Mouse (Mus musculus): ENCODE data around the gene Ppp2r1b.

DNA sequence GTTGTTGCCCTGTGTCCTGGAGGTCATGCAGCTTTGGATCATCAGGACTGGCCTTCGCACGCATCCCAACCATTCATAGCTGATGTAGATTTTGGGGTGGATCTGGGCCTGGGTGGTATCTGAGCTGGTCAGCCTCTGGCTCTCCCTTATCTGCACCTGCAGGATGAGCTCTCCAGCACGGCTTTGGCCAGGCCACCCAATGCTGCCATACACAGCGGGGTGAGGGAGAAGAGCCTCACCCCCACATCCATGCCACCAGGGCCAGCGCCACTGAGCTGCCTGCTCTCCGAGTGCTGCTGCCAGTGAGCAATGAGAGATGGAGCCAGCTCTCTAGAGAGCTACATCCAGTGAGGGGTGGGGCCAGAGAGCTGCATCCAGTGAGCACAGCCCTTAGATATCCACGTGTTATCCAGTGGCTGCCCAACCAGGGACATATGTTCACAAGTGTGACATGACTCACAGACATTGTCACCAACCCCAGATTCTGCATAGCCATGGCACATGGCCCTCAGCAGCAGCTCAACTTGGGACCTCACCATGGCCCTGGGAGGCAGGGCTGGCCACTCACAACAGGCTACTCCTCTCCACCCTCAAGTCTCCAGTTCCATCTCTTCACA, 41.9 kb upstream of the Ppp2r1b start:
- TF ChIP-seq POLR2A (IDR thresholded peaks at IDR 0.05; ENCODE audit: insufficient read length, low read depth) (no peak), MAX (IDR thresholded peaks at IDR 0.05; ENCODE audit: low read depth) (no peak), CEBPB (IDR thresholded peaks at IDR 0.05; ENCODE audit: insufficient read depth, poor library complexity, severe bottlenecking) (no peak), TCF12 (IDR thresholded peaks at IDR 0.05; ENCODE audit: insufficient read depth, poor library complexity, severe bottlenecking) (no peak), MYOG (IDR thresholded peaks at IDR 0.05; ENCODE audit: control insufficient read depth in 1 of 3, insufficient read depth in 1 of 3, insufficient read length in 2 of 3, low read depth in 2 of 3) (no peak), E2F4 (IDR thresholded peaks at IDR 0.05; ENCODE audit: insufficient read depth) (no peak), TCF3 (IDR thresholded peaks at IDR 0.05; ENCODE audit: insufficient read length, low read depth) (no peak), POLR2AphosphoS2 (IDR thresholded peaks at IDR 0.05; ENCODE audit: insufficient read length, low read depth) (no peak), USF1 (IDR thresholded peaks at IDR 0.05; ENCODE audit: low read depth) (no peak), MYOD1 (IDR thresholded peaks at IDR 0.05; ENCODE audit: control insufficient read depth in 1 of 3, insufficient read length in 2 of 3, low read depth in 2 of 3) (no peak), SRF (IDR thresholded peaks at IDR 0.05; ENCODE audit: control insufficient read depth, insufficient read length, low read depth) (no peak), REST (IDR thresholded peaks at IDR 0.05; ENCODE audit: insufficient read depth, insufficient read length) (no peak)
